Mouse (Mus musculus) MEL (cell line): ENCODE measurements around the gene D630003M21Rik.

ENCODE experiments used
- BHLHE40 ChIP-seq: IDR thresholded peaks from 2 replicates; pipeline ENCODE4 v1.6.1; 2012; ENCODE audit warnings: low read depth, mild to moderate bottlenecking, inconsistent platforms, low read length, improper control_type of control experiment, borderline replicate concordance
- CHD1 ChIP-seq: IDR thresholded peaks from 2 replicates; pipeline ENCODE4 v1.6.1; 2012; ENCODE audit warnings: low read depth, mild to moderate bottlenecking, inconsistent platforms, low read length, improper control_type of control experiment
- CHD2 ChIP-seq: IDR thresholded peaks from 2 replicates; pipeline ENCODE4 v1.6.1; 2011; ENCODE audit warnings: low read length, improper control_type of control experiment
- CTCF ChIP-seq, 3 experiments: IDR thresholded peaks in 2 of 3; conservative IDR thresholded peaks in 1 of 3; 2 replicates each; pipeline ENCODE4 v1.5.1; 2011 to 2012; ENCODE audit warnings: low read length in 3 of 3, low read depth in 2 of 3, mild to moderate bottlenecking in 2 of 3, improper control_type of control experiment in 1 of 3, inconsistent platforms in 1 of 3, mixed read lengths in 1 of 3, moderate library complexity in 1 of 3; ENCODE audit not compliant: control insufficient read depth in 1 of 3, insufficient read depth in 1 of 3, poor library complexity in 1 of 3, severe bottlenecking in 1 of 3
- E2F4 ChIP-seq: IDR thresholded peaks from 2 replicates; pipeline ENCODE4 v1.6.1; 2011; ENCODE audit warnings: low read depth, low read length, improper control_type of control experiment, borderline replicate concordance
- GATA1 ChIP-seq: IDR thresholded peaks from 2 replicates; pipeline ENCODE4 v1.6.1; 2011; ENCODE audit warnings: low read depth, low read length, improper control_type of control experiment
- MAX ChIP-seq: IDR thresholded peaks from 2 replicates; pipeline ENCODE4 v1.6.1; 2011; ENCODE audit warnings: low read length, improper control_type of control experiment
- MYC ChIP-seq: IDR thresholded peaks from 2 replicates; pipeline ENCODE4 v1.6.1; 2011; ENCODE audit warnings: low read depth, mild to moderate bottlenecking, low read length, improper control_type of control experiment, moderate library complexity
- NELFE ChIP-seq: IDR thresholded peaks from 2 replicates; pipeline ENCODE4 v1.6.1; 2011; ENCODE audit warnings: low read depth, low read length, improper control_type of control experiment
- POLR2A ChIP-seq, 2 experiments: IDR thresholded peaks; 2 replicates each; pipeline ENCODE4 v1.6.1; 2011 to 2012; ENCODE audit warnings: low read length in 2 of 2, mild to moderate bottlenecking in 2 of 2, control low read depth in 1 of 2, improper control_type of control experiment in 1 of 2, low read depth in 1 of 2, moderate library complexity in 1 of 2; ENCODE audit not compliant: control insufficient read depth in 1 of 2, insufficient read depth in 1 of 2, poor library complexity in 1 of 2
- POLR2AphosphoS5 ChIP-seq: IDR thresholded peaks from 2 replicates; pipeline ENCODE4 v1.6.1; 2012; ENCODE audit warnings: low read depth, borderline replicate concordance, mild to moderate bottlenecking, inconsistent platforms, low read length, moderate library complexity, mixed read lengths
- RAD21 ChIP-seq: IDR thresholded peaks from 2 replicates; pipeline ENCODE4 v1.6.1; 2011; ENCODE audit warnings: mild to moderate bottlenecking, low read depth, low read length, improper control_type of control experiment
- SMC3 ChIP-seq: IDR thresholded peaks from 2 replicates; pipeline ENCODE4 v1.6.1; 2011; ENCODE audit warnings: low read depth, low read length, improper control_type of control experiment
- ZKSCAN1 ChIP-seq: IDR thresholded peaks from 2 replicates; pipeline ENCODE4 v1.6.1; 2012; ENCODE audit warnings: low read depth, mild to moderate bottlenecking, inconsistent platforms, low read length, improper control_type of control experiment, moderate library complexity

GRCm38 (mm10) chr2:158177574-158177973 lies 51.4 kb downstream of the D630003M21Rik start:
- TF ChIP-seq MYC = no peak
- TF ChIP-seq POLR2A (IDR thresholded peaks at IDR 0.05; ENCODE audit: control insufficient read depth in 1 of 2, insufficient read depth in 1 of 2, low read depth in 1 of 2, low read length in 2 of 2, poor library complexity in 1 of 2) = no peak
- TF ChIP-seq CHD2 = no peak
- TF ChIP-seq E2F4 = no peak
- TF ChIP-seq SMC3 = no peak
- TF ChIP-seq NELFE = no peak
- TF ChIP-seq CHD1 = no peak
- no peak for TF ChIP-seq POLR2AphosphoS5
- no peak for TF ChIP-seq ZKSCAN1
- no peak for TF ChIP-seq RAD21
- TF ChIP-seq MAX = no peak
- no peak for TF ChIP-seq GATA1
- TF ChIP-seq CTCF (IDR thresholded peaks at IDR 0.05 in 2 of 3, conservative IDR thresholded peaks at IDR 0.05 in 1 of 3; ENCODE audit: control insufficient read depth in 1 of 3, insufficient read depth in 1 of 3, low read depth in 2 of 3, low read length in 3 of 3, poor library complexity in 1 of 3, severe bottlenecking in 1 of 3) = no peak
- TF ChIP-seq BHLHE40 = no peak
